Mouse (Mus musculus) ZHBTc4 (cell line): Measurements from ENCODE around the gene Olfr77.

ENCODE experiments used
- DNase-seq: peaks from one replicate; pipeline ENCODE4 v3.0.0-alpha.2; 2011; ENCODE audit warnings: low read depth, low spot score

Gene Olfr77

GRCm38 (mm10) chr9:19916565-19916964, at the start of gene Olfr77:
Gene Olfr77 (plus strand): TSS chr9:19916865.
- DNase-seq: no peak

DNA sequence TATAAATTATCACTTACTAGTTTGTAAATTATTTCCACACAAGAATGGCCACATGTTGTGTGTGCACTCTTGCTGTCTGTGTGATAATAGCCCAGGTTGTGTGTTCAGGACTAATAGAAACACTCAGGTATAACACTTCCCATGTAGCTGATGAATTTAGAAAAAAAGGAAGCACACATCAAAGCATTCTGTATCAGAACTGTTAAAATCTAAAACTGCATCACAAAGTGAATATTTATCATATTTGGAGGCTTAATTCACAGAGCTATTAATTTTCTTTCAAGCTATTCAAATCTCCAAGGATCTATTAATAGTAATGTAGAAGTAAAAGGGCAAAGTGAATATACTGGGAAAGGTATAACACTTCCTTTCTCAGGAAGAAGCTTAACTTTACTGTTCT, 28.8 kb upstream of the Olfr77 start, which contains the start of gene Olfr862:
TSS of gene Olfr862 (minus strand) at position 101 of the 400 bp plus-strand sequence.
- no peak for DNase-seq

GRCm38 (mm10) chr9:19911170-19911569, 5.5 kb upstream of the Olfr77 start:
- DNase-seq: no peak
